Mouse (Mus musculus) urinary bladder, adult 2 months (tissue): ENCODE results near the gene St3gal3. TPM values are rescaled to one million over a fixed set of nuclear protein-coding genes. Genes with fewer than 3 reads are reported as not detected.
A peak's percentile ranks its signal among the peaks of the same experiment; 100 is the strongest.

Experiments
- DNase-seq: peaks from one replicate; pipeline ENCODE4 v3.0.0; 2022; ENCODE audit warnings: low spot score
- polyA plus RNA-seq: library from polyadenylated mRNA; depleted of rRNA; stranded (reverse); fragments of >200 nt; gene quantifications from 2 replicates; pipeline ENCODE4 v1.2.3, GENCODE M21; 2012

St3gal3 gene
- polyA plus RNA-seq, 1 experiment = 22.8 TPM

GRCm38 (mm10) chr4:118089939-118090338 is 44.8 kb downstream of the St3gal3 start:
- DNase-seq = no peak

GRCm38 (mm10) chr4:118088771-118089170 is 45.9 kb downstream of the St3gal3 start:
- no peak for DNase-seq

GRCm38 (mm10) chr4:118085025-118085424 is 49.7 kb downstream of the St3gal3 start:
- DNase-seq = no peak

GRCm38 (mm10) chr4:118083217-118083951 is 51.3 kb downstream of the St3gal3 start:
- DNase-seq = peak; percentile 97

GRCm38 (mm10) chr4:118081608-118082331 is 52.9 kb downstream of the St3gal3 start:
- DNase-seq = no peak

GRCm38 (mm10) chr4:118080481-118080880 is 54.2 kb downstream of the St3gal3 start:
- DNase-seq = no peak

- DNase-seq = no peak
These were observed 55.5 kb downstream of the St3gal3 start for GRCm38 (mm10) chr4:118079195-118079594.

GRCm38 (mm10) chr4:118078576-118078975 is 56.1 kb downstream of the St3gal3 start:
- no peak for DNase-seq

- DNase-seq = no peak
These were observed 57.4 kb downstream of the St3gal3 start for GRCm38 (mm10) chr4:118077293-118077752.

- DNase-seq = no peak
These were observed 58.1 kb downstream of the St3gal3 start for GRCm38 (mm10) chr4:118076648-118077047.

- DNase-seq = no peak
These were observed 59.4 kb downstream of the St3gal3 start for GRCm38 (mm10) chr4:118075343-118075742.

- no peak for DNase-seq
These were observed 60.5 kb downstream of the St3gal3 start for GRCm38 (mm10) chr4:118074236-118074635.

GRCm38 (mm10) chr4:118073128-118073527 is 61.6 kb downstream of the St3gal3 start:
- DNase-seq = no peak

- no peak for DNase-seq
These were observed 62.8 kb downstream of the St3gal3 start for GRCm38 (mm10) chr4:118071891-118072290.

- DNase-seq = no peak
These were observed 64.2 kb downstream of the St3gal3 start for GRCm38 (mm10) chr4:118070255-118071234.

- DNase-seq = no peak
These were observed 72.8 kb downstream of the St3gal3 start for GRCm38 (mm10) chr4:118061809-118062463.

GRCm38 (mm10) chr4:118060915-118061530 is 73.7 kb downstream of the St3gal3 start:
- no peak for DNase-seq

- DNase-seq = no peak
These were observed 74.8 kb downstream of the St3gal3 start for GRCm38 (mm10) chr4:118059816-118060475.

- DNase-seq = no peak
These were observed 76.5 kb downstream of the St3gal3 start for GRCm38 (mm10) chr4:118058116-118058677.

GRCm38 (mm10) chr4:118057076-118057475 is 77.6 kb downstream of the St3gal3 start:
- no peak for DNase-seq
